Mouse (Mus musculus) heart, postnatal 0 days (tissue): Measurements from ENCODE around the gene Gna13.

ENCODE experiments used
- CTCF ChIP-seq: IDR thresholded peaks from 2 replicates; pipeline ENCODE4 v1.5.1; 2016; ENCODE audit warnings: antibody characterized with exemption, control low read depth, low read depth
- EP300 ChIP-seq: IDR thresholded peaks from 2 replicates; pipeline ENCODE4 v1.6.1; 2016; ENCODE audit warnings: antibody characterized with exemption, low read depth

DNA sequence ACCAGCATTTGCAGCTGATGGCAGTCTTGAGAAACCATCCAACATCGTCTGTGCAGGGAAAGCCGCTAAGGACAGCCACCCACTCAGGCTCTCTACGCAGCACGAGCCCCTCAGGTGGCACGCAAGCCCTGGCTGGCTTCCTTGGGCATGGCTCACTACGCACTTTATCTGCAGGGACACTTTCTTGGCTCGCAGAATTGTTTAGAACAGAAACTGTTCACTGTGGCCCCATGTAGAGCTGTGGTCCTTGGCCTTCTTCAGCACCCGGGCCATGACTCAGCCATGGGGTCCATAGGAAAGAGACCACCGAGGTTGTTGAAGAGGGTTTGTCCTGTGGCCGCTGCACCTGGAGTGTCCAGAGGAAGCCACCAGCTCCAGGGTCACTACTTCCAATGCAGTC, 34.7 kb upstream of the Gna13 start:
- TF ChIP-seq CTCF = no peak
- no peak for TF ChIP-seq EP300
